Mouse (Mus musculus) brain, embryonic 14.5 days (tissue): ENCODE data around the gene Mboat2.

Experiments used
- CTCF ChIP-seq: fragments of 200-500 bp; IDR thresholded peaks from 2 replicates; pipeline ENCODE4 v1.5.1; 2012; ENCODE audit warnings: inconsistent platforms, mild to moderate bottlenecking, moderate library complexity, borderline replicate concordance; ENCODE audit not compliant: insufficient read depth, insufficient read length; ENCODE audit errors: extremely low read depth
- POLR2A ChIP-seq: fragments of 200-500 bp; IDR thresholded peaks from 2 replicates; pipeline ENCODE4 v1.6.1; 2012; ENCODE audit warnings: mild to moderate bottlenecking, inconsistent platforms, borderline replicate concordance; ENCODE audit not compliant: poor library complexity, insufficient read depth, insufficient read length, severe bottlenecking; ENCODE audit errors: extremely low read depth

DNA sequence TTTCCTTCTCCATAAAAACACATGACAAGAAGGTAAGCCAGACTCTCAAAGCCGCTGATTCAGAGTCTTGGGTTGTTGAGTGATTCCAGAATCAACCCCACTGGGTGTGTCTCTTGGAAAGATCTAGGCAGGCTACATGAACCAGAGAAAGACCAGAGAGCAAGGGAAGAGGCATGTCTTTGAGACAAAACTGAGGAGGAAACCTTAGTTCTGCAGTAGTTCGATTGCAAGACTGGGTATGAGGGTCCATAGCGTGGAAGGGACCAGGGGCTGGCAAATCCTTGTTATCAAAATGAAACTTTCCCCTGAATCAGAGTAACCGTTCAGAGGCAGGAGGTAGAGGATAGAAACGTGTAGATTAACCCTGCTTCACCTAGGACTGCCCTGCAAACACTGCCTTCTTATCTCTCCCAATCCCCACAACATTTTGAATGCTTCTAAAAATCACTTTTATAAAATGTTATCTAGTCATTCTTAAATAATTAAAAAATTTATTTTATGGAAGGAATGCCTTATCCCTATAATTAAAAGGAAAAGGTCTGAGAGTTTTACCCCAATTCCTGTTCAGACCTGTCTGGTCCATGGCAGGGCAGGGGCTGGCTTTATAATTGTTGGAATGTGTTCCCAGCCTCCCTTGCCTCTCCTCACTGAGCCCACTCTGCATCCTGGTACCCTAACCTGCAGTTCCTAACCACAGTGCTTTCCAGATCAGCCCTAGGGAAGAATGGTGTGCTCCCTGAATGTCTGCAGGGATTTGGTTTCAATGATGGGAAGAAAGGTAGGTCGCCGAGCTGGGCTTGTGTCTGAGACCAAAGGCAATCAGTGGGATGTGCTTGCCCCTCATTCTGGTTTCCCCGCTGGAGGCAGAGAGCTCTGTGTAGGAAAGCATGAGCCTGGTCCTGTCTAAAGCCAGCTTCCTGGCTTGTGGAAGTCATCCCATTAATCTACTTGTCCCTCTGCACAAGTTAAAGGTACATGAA is 142.0 kb downstream of the Mboat2 start:
- TF ChIP-seq POLR2A (no peak), CTCF (no peak)
